Mouse (Mus musculus) gastrocnemius, adult 2 months (tissue): ENCODE measurements around the gene Fbf1. TPM values are rescaled to one million over a fixed set of nuclear protein-coding genes. Genes with fewer than 3 reads are reported as not detected.

Source experiments
- DNase-seq: peaks from one replicate; pipeline ENCODE4 v3.0.0; 2022
- H3K27ac ChIP-seq: fragments of 200-600 bp; 2 replicates; pipeline ENCODE4 v1.8.1; 2022; ENCODE audit warnings: mild to moderate bottlenecking
- H3K4me3 ChIP-seq: fragments of 200-600 bp; 2 replicates; pipeline ENCODE4 v1.8.1; 2022; ENCODE audit warnings: mild to moderate bottlenecking, moderate library complexity
- CTCF ChIP-seq: fragments of 200-600 bp; IDR thresholded peaks from 2 replicates; pipeline ENCODE4 v1.8.1; 2022; ENCODE audit warnings: antibody characterized with exemption, mild to moderate bottlenecking, moderate library complexity
- intact Hi-C: fragments of 180-260 bp; cut with DNase I; formaldehyde crosslinking; loops from one replicate; pipeline ENCODE4 v1.15.1; 2025
- total RNA-seq, 2 experiments: library from RNA; stranded (reverse); gene quantifications; 2 replicates each; pipeline ENCODE4 v1.2.3; 2021

The Fbf1 gene
- total RNA-seq, 2 experiments from 2014 or later, result 10.5 to 11.5 TPM

DNA sequence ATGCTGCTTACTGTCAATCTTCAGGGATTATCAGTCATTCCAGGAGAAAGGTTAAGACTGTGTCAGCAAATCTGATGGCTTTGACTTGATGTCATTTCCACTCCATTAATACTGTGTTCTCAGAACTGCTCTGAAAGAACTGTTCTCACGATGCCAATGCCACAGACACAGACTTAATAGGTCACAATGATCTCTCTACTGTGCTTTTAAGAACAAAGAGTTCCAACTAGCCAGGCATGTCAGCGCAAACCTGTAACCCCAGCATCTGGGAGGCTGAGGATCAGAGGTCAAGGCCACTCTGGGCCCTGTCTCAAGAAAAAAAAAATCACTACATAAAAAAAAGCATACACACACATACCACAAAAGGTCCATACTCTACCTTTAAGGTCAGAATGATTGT lies 4.0 kb upstream of the Fbf1 start:
- no peak for TF ChIP-seq CTCF
- intact Hi-C loops, result no loop called here
- no peak overlapping the region for H3K27ac ChIP-seq
- no peak for DNase-seq
- H3K4me3 ChIP-seq, result no peak overlapping the region

DNA sequence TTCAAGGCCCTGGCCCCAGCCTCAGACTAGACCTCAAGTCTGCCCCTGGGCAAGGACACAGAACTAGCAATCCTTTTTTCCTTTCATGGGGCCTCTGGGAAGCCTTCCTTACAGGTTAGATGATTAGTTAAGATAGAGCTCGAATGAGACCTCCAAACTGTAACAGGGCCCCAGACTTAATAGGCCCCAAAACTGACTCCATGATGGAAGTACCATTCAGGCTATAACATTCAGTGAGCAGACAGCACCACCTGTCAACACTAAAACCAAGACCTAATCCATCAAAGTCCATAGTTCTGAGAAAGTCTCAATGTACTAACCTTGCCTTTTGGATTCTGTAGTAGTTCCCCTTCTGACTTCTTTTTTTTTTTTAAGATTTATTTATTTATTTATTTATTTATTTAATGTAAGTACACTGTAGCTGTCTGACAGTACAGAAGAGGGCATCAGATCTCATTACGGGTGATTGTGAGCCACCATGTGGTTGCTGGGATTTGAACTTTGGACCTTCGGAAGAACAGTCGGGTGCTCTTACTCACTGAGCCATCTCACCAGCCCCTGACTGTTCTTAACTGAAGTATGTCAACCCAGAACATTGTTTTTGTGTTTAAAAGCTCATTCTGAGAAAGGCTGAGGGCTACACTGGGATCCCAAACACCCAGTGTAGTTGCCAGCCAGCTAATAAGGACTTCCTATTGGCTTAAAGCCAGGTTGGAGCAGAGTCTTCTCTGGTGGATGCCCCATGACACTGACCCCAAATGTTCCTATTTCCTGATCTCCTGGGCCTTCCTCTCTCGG lies 2.2 kb upstream of the Fbf1 start:
- TF ChIP-seq CTCF, result no peak
- no peak overlapping the region for H3K4me3 ChIP-seq
- no peak overlapping the region for H3K27ac ChIP-seq
- DNase-seq, result no peak
- intact Hi-C loops, result no loop called here

GRCm38 (mm10) chr11:116169214-116169613 lies 1.2 kb upstream of the Fbf1 start:
- intact Hi-C loops, result no loop called here
- no peak overlapping the region for H3K4me3 ChIP-seq
- H3K27ac ChIP-seq, result no peak overlapping the region
- no peak for TF ChIP-seq CTCF
- DNase-seq, result no peak

GRCm38 (mm10) chr11:116167232-116167631 lies 734 bp downstream of the Fbf1 start:
- intact Hi-C loops, result no loop called here

DNA sequence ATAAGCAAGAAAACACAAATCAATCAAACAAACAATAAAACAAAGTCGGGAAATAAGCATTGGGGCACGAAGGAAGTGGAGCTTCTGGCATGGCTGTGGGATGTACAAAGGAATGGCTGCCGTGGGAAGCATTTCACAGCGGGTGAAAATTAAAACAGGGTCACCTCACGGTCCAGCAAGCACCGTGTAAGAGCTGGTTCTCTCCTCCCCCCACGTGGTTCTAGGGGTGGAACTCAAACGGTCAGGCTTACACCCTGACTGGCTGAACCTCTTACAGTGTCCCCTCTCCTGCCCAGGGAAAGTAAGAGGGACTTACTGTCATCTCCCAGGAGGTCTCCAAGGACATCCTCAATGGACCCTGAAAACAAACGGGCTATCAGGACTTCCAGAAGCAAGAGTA lies 5.0 kb downstream of the Fbf1 start:
- TF ChIP-seq CTCF, result no peak
- H3K4me3 ChIP-seq, result no peak overlapping the region
- no peak for DNase-seq
- H3K27ac ChIP-seq, result no peak overlapping the region
- intact Hi-C loops, result no loop called here

More at GRCm38 (mm10) chr11:116167232-116167631, 734 bp downstream of the Fbf1 start:
- H3K4me3 ChIP-seq, result peak overlapping the region; percentile 88
- DNase-seq, result no peak
- H3K27ac ChIP-seq, result peak overlapping the region; percentile 89
- no peak for TF ChIP-seq CTCF

DNA sequence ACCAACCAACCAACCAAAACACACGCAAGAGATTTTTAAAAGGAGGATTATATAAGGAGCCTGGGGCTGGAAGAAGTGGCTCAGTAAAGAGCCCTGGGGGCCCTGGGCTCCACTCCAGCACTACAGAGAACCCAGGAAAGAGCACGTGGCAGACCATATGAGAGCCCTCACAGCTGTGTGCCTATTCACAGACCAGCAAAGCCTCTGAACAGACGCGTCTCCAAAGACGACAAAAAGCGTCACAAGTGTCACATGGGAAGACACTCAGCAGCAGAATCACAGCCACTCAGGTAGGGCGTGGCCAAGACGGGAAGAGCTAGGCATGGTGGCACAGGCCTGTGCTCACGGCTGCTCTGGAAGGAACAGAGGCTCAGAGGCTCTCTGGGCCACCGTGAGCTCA lies 5.8 kb downstream of the Fbf1 start:
- H3K4me3 ChIP-seq, result no peak overlapping the region
- TF ChIP-seq CTCF, result no peak
- no peak overlapping the region for H3K27ac ChIP-seq
- intact Hi-C loops, result no loop called here
- DNase-seq, result no peak

DNA sequence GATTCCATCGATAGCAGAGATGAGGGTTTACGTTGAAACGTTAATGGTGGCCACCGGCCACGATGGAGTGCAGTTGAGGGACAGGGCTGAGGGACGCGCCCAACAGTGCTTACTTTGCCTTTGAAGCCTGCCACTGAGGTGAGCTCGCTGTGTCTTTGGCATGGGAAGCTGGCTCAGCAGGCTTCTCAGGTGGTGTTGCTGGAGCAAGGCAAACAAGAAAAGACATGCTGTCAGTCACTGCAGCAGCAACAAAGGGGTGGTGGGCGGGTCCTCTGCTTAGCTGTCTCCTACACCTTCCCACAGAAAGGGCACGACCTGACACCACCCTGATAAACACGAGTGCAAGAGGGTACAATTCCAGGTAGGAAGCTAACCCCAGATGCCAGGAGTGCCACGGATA lies 6.7 kb downstream of the Fbf1 start:
- H3K27ac ChIP-seq, result no peak overlapping the region
- intact Hi-C loops, result no loop called here
- DNase-seq, result no peak
- no peak for TF ChIP-seq CTCF
- H3K4me3 ChIP-seq, result no peak overlapping the region

DNA sequence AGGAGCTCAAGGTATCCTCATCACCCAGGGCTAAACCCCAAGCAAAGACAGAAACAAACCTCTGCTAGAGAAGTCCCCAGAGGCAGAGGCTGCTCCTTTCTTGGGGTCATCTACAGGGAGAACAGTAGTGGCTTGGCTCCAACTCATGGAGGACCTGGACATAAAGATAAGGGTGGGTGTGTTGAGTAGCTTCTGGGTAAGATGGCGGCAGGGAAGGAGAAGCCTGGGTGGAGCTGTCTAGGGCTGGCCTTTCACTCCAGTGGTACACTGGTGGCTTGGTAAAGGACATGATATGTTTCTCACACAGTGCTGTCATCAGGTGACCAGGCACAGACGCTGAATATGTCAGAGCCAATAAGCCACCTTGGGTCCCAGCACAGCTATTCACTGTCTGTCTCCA lies 17.0 kb downstream of the Fbf1 start:
- Histone ChIP-seq H3K27ac (no peak overlapping the region), H3K4me3 (no peak overlapping the region)
- DNase-seq, result no peak
- no peak for TF ChIP-seq CTCF
- intact Hi-C loops, result no loop called here

DNA sequence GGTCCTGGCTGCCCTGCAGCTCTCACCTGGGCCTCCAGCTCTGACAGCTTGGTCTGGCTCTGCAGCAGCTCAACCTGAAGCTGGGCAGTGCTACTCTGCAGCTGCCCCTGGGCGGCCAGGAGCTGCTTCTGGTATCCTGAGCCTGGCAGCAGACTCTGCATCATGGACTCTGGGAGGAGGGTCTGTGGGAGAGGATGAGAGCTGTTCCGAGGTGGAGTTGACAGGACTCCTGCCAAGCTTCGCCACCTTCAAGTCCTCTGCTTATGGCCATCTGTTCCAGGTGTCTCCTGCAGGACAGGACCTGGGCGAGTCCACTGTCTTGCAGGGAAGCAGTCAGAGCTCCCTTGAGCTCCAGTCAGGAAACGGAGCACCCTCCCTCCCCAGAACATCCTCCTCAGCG lies 18.6 kb downstream of the Fbf1 start:
- no peak overlapping the region for H3K27ac ChIP-seq
- no peak for TF ChIP-seq CTCF
- H3K4me3 ChIP-seq, result no peak overlapping the region
- no peak for DNase-seq
- intact Hi-C loops, result no loop called here

- no peak for TF ChIP-seq CTCF
- DNase-seq, result no peak
- Histone ChIP-seq H3K27ac (no peak overlapping the region), H3K4me3 (no peak overlapping the region)
- intact Hi-C loops, result no loop called here
Observed at GRCm38 (mm10) chr11:116148761-116149221, 19.2 kb downstream of the Fbf1 start.

DNA sequence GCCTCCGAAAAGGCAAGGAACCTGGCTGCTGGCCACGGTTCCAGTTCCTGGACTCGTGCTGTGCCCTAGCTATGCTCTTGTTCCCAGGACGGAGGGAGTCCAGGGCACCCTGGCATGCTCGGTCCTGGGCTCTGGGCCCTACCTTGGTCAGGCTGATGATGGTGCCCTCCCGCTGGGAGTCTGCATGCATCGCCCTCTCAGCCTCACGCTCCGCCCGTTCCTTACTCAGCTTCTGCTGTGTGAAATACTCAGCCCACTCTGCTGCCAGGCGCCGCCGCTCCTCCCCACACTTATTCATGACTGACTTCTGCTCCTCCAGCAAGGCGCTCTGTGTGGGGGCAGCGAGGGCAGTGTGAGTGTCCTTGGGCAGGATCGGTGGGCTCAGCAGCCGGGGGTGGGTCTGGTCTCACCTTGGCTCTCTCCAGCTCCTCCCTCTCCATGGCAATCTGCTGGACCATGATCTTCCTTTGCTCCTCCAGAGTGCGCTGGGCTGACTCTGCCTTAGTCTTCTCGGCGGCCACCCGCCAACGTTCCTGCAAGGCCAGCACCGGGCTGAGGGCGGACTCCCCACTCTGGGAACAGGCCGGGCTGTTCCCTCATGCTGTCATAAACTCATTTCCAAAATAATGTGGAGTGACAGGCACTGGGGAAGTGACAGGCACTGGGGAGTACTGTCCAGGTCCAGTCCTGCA lies 21.5 kb downstream of the Fbf1 start:
- intact Hi-C loops, result no loop called here

DNA sequence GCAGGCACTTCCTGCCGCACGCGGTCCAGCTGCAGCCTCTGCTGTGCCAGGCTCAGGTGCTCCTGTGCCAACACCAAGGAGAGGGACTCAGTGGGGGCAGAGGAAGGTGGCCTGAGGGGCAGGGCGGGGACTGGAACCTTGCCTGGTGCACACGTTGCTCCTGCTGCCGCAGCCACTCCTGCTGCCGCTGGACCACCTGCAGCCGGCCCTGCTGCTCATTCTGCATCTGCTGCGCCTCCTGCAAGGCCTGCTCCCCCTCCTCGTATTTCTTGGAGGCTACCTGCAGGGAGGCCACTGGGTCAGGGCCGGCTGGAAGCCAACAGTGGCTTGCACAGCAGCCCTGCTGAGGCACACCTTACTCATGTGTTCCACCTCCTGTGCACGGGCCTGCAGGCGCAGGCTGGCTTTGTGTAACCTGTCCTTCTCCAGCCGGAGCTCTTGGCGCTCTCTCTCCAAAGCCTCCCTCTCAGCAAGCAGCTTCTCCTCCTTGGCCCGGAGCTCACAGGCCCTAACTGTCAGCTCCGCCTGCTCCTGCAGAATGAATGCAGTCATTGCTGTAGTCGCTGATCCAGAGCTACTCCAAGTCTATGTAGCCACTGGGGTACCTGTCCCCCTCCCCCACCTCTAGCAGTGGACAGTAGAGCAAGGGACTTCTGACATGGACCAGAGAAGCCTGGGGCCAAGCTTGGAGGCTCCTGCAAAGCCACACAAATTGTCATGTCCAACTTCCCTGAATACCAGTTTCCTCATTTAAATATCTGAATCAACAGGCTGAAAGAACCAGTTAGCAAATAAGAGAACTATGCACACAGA lies 22.3 kb downstream of the Fbf1 start:
- intact Hi-C loops, result no loop called here
- Histone ChIP-seq H3K4me3 (no peak overlapping the region), H3K27ac (no peak overlapping the region)
- no peak for TF ChIP-seq CTCF
- DNase-seq, result no peak

More for the DNA sequence above, 21.5 kb downstream of the Fbf1 start:
- peak; percentile 44 for DNase-seq
- Histone ChIP-seq H3K4me3 (no peak overlapping the region), H3K27ac (0 out of 2 replicates have a peak overlapping the region, but pooled peaks have one; percentile 8)
- TF ChIP-seq CTCF, result no peak

DNA sequence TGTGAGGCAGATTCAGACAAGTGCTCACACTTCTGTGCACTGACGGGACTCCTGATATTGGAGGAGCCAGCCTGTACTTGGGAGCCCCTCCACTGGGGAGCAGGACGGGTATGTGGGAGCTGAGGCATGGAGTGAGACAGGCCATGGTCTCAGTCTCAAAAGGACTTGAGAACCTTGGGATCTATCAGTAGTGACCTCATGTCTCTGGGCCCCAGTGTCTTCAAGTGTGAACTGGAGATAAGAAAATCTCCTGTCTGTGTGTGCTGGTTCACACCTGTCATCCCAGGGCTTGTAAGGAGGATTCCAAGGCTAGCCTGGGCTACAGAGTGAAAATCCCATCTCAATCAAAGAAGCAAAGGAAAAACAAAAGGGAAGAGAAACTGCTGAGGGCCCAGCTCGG lies 24.5 kb downstream of the Fbf1 start:
- intact Hi-C loops, result no loop called here
- no peak for TF ChIP-seq CTCF
- no peak overlapping the region for H3K27ac ChIP-seq
- no peak overlapping the region for H3K4me3 ChIP-seq
- DNase-seq, result no peak
